Mouse (Mus musculus): ENCODE results near the gene Ccno.
A peak's percentile ranks its signal among the peaks of the same experiment; 100 is the strongest.

Gene Ccno

GRCm38 (mm10) chr13:112987532-112987943 is at the start of gene Ccno:
Gene Ccno, plus strand, starts transcription at chr13:112987802.
- DNase-seq (ENCODE audit: low spot score in 2 of 2): peak; percentile 90 to 95

- no peak for DNase-seq (ENCODE audit: low spot score in 2 of 2)
Measured at GRCm38 (mm10) chr13:112938130-112938529, 49.5 kb upstream of the Ccno start.

- peak; percentile 19 to 48 for DNase-seq (ENCODE audit: low spot score in 2 of 2)
Measured at GRCm38 (mm10) chr13:112941879-112942330, 45.7 kb upstream of the Ccno start.

GRCm38 (mm10) chr13:112945312-112945711 is 42.3 kb upstream of the Ccno start:
- peak; percentile 6 to 39 for DNase-seq (ENCODE audit: low spot score in 2 of 2)

DNA sequence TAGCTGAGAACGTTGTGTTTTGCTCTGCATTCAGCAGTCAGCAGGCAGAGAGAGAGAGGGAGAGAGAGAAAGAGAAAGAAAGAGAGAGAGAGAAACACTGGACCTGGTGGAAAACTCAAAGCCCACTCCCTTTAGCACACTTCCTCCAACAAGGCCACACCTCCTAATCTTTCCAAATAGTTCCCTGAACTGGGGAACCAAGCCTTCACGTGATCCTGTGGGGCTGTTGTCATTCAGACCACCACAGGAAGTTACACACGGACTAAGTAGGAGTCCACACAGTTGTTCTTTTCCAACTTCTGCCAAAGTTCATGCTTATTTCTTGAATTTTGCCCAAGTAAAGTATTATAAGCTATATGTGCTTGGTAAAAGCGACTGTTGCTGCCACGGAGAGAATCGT is 41.7 kb upstream of the Ccno start:
- DNase-seq (ENCODE audit: low spot score in 2 of 2): no peak

DNA sequence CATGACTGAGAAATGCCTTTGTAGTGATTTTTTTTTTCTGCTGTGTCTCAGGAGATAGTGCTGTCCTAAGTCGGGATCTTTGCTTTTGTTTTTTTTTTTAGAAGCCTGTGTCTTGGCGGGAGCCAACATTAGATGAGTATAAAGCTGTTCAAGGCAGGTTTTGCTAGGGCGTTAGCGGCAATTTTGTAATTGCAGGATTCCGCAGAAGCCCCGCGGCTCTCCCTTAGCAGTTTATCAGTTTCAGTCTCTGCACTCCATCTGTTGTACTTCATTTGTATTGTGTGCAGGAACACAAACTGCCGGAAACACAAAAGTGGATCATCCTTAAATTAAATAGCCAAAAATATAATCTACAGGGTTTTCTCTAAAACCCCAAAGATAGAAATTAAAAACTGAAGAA is 33.5 kb upstream of the Ccno start:
- no peak for DNase-seq (ENCODE audit: low spot score in 2 of 2)

- DNase-seq (ENCODE audit: low spot score in 2 of 2): no peak
Measured at GRCm38 (mm10) chr13:112963081-112963480, 24.5 kb upstream of the Ccno start.

DNA sequence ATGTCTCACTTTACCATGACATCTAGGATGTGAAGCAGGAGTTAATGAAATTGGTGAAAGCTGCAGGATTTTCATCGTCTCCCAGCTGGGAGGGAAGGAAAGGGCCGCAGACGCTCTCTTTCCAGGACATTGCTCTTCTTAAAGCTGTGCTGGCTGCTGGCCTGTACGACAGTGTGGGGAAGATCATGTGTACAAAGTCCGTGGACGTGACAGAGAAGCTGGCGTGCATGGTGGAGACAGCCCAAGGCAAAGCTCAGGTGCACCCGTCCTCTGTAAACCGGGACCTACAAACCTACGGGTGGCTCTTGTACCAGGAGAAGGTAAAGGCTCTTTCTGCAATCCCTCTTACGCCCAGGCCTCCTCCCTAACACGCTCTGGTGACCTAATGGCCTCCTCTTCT is 23.2 kb upstream of the Ccno start:
- no peak for DNase-seq (ENCODE audit: low spot score in 2 of 2)

DNA sequence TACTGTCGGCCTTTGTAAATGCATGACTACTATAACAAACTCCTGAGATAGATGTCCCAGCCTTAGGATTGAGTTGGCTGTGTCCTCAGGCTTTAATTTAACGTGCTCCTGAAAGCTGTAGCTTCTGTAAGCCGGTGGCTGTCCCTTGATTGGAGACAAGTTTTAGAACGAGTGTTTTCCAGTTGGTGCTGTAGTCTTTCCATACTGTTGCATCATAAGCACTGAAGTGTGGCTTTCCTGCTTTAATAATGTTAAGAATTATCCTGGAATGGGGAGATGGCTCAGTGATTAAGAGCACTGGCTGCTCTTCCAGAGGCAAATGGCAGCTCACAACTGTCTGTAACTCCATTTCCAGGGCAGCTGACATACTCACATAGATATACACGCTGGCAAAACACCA is 20.3 kb upstream of the Ccno start:
- DNase-seq (ENCODE audit: low spot score in 2 of 2): no peak

GRCm38 (mm10) chr13:112976720-112977119 is 10.9 kb upstream of the Ccno start:
- DNase-seq (ENCODE audit: low spot score in 2 of 2): no peak

GRCm38 (mm10) chr13:112985605-112986450 is 1.8 kb upstream of the Ccno start:
- no peak for DNase-seq (ENCODE audit: low spot score in 2 of 2)

- no peak for DNase-seq (ENCODE audit: low spot score in 2 of 2)
Measured at GRCm38 (mm10) chr13:112986451-112986950, 1.1 kb upstream of the Ccno start.

DNA sequence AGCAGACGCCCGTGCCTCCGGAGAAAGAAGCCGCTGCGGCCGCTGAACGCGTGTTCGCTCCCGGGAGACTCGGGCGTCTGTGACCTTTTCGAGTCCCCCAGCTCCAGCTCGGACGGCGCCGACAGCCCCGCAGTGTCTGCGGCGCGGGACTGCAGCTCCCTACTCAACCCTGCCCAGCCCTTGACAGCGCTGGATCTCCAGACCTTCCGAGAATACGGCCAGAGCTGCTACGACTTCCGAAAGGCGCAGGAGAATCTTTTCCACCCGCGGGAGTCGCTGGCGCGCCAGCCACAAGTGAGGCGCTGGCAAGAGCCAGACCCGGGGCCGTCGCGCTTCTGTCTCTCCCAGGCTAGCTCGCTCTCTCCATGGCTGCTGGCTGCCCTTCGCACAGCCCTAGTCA is 389 bp downstream of the Ccno start:
- DNase-seq (ENCODE audit: low spot score in 2 of 2): no peak

DNA sequence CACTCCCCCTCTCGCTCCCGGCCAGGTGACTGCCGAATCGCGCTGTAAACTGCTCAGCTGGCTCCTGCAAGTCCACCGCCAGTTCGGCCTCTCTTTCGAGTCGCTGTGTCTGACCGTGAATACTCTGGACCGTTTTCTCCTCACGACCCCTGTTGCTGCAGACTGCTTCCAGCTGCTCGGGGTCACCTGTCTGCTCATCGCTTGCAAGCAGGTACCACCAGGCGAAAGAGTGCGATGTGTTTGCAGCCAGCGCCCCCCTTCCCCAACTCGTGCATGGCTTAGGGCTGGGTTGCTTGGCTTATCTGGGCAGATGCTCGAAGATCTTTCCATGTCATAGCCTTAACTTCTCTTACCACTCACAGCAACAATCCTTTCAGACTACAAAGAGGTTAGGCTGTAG is 1.3 kb downstream of the Ccno start:
- no peak for DNase-seq (ENCODE audit: low spot score in 2 of 2)

DNA sequence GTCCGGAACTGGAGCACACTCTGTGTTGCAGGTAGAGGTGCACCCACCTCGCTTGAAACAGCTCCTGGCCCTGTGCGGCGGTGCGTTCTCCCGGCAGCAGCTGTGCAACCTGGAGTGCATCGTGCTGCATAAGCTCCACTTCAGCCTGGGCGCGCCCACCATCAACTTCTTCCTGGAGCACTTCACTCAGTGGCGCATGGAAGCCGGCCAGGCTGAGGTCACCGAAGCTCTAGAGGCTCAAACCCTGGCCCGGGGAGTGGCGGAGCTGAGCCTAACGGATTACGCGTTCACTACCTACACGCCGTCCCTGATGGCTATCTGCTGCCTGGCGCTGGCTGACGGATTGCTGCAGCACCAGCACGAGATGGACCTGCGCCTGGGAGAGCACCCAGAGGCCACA is 1.9 kb downstream of the Ccno start:
- no peak for DNase-seq (ENCODE audit: low spot score in 2 of 2)

GRCm38 (mm10) chr13:112990346-112990745 is 2.7 kb downstream of the Ccno start:
- DNase-seq (ENCODE audit: low spot score in 2 of 2): no peak

- DNase-seq (ENCODE audit: low spot score in 2 of 2): no peak
Measured at GRCm38 (mm10) chr13:112993531-112994152, 6.0 kb downstream of the Ccno start, which contains the start of gene Mcidas. Gene Mcidas, plus strand, starts transcription at chr13:112993845.

GRCm38 (mm10) chr13:112994191-112994590 is 6.6 kb downstream of the Ccno start:
- peak; percentile 47 to 53 for DNase-seq (ENCODE audit: low spot score in 2 of 2)

DNA sequence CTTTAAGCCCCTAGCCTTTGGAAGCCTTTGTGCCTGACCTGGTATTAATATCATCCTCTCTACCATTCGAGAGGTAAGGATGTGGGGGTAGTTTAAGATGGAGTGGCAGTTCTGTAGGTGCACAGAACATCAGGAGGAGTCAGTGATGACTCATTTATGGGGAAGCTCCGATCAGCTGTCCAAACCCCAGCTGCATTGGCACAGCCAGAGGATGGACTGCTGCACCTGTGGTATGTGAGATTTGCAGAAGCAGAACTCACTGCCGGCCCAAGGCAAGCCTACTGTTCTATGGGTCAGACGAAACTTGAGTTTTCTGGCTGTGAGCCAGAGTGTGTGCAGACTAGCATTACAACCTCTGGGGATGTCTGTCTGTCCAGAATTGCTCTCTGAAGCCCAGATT is 8.8 kb downstream of the Ccno start:
- DNase-seq (ENCODE audit: low spot score in 2 of 2): no peak

DNA sequence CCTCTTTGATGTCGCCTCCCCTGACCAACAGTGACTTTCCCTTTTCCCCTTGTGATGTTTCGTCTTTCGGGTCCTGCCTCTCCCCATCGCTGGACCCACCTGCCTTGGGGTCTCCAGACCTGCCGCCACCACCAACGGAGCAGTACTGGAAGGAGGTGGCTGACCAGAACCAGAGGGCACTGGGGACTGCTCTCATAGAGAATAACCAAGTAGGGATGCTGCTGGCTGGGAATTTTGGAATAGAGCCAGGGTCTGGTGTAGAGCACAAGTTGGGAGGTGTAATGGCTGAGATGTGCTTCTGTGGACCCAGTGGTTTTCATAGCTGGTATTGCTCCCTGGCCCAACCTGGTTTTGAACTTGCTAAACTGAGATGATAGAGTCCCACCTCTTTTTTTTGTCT is 9.8 kb downstream of the Ccno start:
- no peak for DNase-seq (ENCODE audit: low spot score in 2 of 2)

GRCm38 (mm10) chr13:112998427-112999201 is 11.0 kb downstream of the Ccno start:
- peak; percentile 64 to 75 for DNase-seq (ENCODE audit: low spot score in 2 of 2)

- DNase-seq (ENCODE audit: low spot score in 2 of 2): no peak
Measured at GRCm38 (mm10) chr13:113000090-113000489, 12.5 kb downstream of the Ccno start.
